Mouse (Mus musculus) stomach, postnatal 0 days (tissue): ENCODE results near the gene Atp13a2. TPM values are rescaled to one million over a fixed set of nuclear protein-coding genes. Genes with fewer than 3 reads are reported as not detected.

Source experiments
- ATAC-seq: fragments of 200-750 bp; cut with Nextera tagmentation; 2 replicates; pipeline ENCODE4 v1.8.0; 2017; ENCODE audit not compliant: low FRiP score, low TSS enrichment
- DNase-seq: peaks from one replicate; pipeline ENCODE4 v3.0.0-alpha.2; 2016; ENCODE audit warnings: low spot score
- H3K27ac ChIP-seq: fragments of 300-500 bp; sonication (generic); replicated peaks from 2 replicates; pipeline ENCODE4 v1.5.1; 2014; ENCODE audit warnings: mild to moderate bottlenecking, control low read depth
- H3K27me3 ChIP-seq: fragments of 300-500 bp; sonication (generic); 2 replicates; pipeline ENCODE4 v1.6.1; 2014; ENCODE audit warnings: low read length; ENCODE audit not compliant: control insufficient read depth, insufficient read depth
- H3K36me3 ChIP-seq: fragments of 300-500 bp; sonication (generic); 2 replicates; pipeline ENCODE4 v1.6.1; 2014; ENCODE audit warnings: low read length, mixed read lengths; ENCODE audit not compliant: control insufficient read depth, insufficient read depth
- H3K4me1 ChIP-seq: fragments of 300-500 bp; sonication (generic); replicated peaks from 2 replicates; pipeline ENCODE4 v1.6.1; 2014; ENCODE audit warnings: antibody characterized with exemption; ENCODE audit not compliant: control insufficient read depth, insufficient read depth
- H3K4me2 ChIP-seq: fragments of 300-500 bp; sonication (generic); replicated peaks from 2 replicates; pipeline ENCODE4 v1.6.1; 2014; ENCODE audit warnings: low read depth, mild to moderate bottlenecking, control low read depth, moderate library complexity
- H3K4me3 ChIP-seq: fragments of 300-500 bp; sonication (generic); 2 replicates; pipeline ENCODE4 v1.5.1; 2014; ENCODE audit warnings: low read depth, low read length, control low read depth
- H3K9ac ChIP-seq: fragments of 300-500 bp; sonication (generic); 2 replicates; pipeline ENCODE4 v1.6.1; 2014; ENCODE audit warnings: mild to moderate bottlenecking, low read length, control low read depth, mixed read lengths
- H3K9me3 ChIP-seq: fragments of 300-500 bp; sonication (generic); 2 replicates; pipeline ENCODE4 v1.6.1; 2016; ENCODE audit warnings: low read length; ENCODE audit not compliant: control insufficient read depth
- CTCF ChIP-seq: IDR thresholded peaks from 2 replicates; pipeline ENCODE4 v1.5.1; 2016; ENCODE audit warnings: antibody characterized with exemption, low read depth, mild to moderate bottlenecking, moderate library complexity
- EP300 ChIP-seq: optimal IDR thresholded peaks from 2 replicates; pipeline ENCODE3; 2016; ENCODE audit warnings: antibody characterized with exemption
- WGBS: fragments of 180-500 bp; shearing (Covaris S2); extraction: QIAGEN DNeasy Blood & Tissue Kit; methylation state at CpG from one replicate; pipeline ENCODE4 v1.1.7; 2014; 5-methylcytosine and 5-hydroxymethylcytosine counted together
- polyA plus RNA-seq: library from polyadenylated mRNA; unstranded; fragments of >200 nt; fragmentation: Nextera tagmentation; extraction: Ambion mirVana; gene quantifications from 2 replicates; pipeline ENCODE4 v1.2.1, GENCODE M21; 2015

Atp13a2 gene
- polyA plus RNA-seq, 1 experiment from 2014 or later = 14.4 TPM

GRCm38 (mm10) chr4:140986024-140986710, 506 bp upstream of the Atp13a2 start:
- ATAC-seq (no peak), DNase-seq (no peak)
- H3K9me3 ChIP-seq = no peaks in the 10 kb centered on the region
- no peaks in the 10 kb centered on the region for H3K27me3 ChIP-seq
- peak overlapping the region; percentile 88 for H3K4me2 ChIP-seq
- TF ChIP-seq EP300 (no peak), CTCF (peak; percentile 43)
- H3K27ac ChIP-seq = no peak overlapping the region
- H3K9ac ChIP-seq = peak overlapping the region; percentile 78; the same call in 1 of the 2 replicates
- peaks cover 7% of the 10 kb centered on the region for H3K4me1 ChIP-seq
- 34% methylated on average over 14 of the region's 15 CpGs for WGBS
- no peaks in the 10 kb centered on the region for H3K36me3 ChIP-seq
- peak overlapping the region; percentile 90 for H3K4me3 ChIP-seq

GRCm38 (mm10) chr4:140987476-140987875, 803 bp downstream of the Atp13a2 start:
- Histone ChIP-seq H3K9me3 (no peaks in the 10 kb centered on the region), H3K9ac (peak overlapping the region; percentile 78), H3K36me3 (no peaks in the 10 kb centered on the region; the same call in 1 of the 2 replicates), H3K4me3 (peak overlapping the region; percentile 90), H3K27ac (no peak overlapping the region), H3K27me3 (no peaks in the 10 kb centered on the region), H3K4me2 (peak overlapping the region; percentile 88), H3K4me1 (peaks cover 7% of the 10 kb centered on the region)
- ATAC-seq = no peak
- TF ChIP-seq CTCF (no peak), EP300 (no peak)
- no peak for DNase-seq
- WGBS = 28% methylated on average over 7 of the region's 7 CpGs

- peaks cover 7% of the 10 kb centered on the region for H3K4me1 ChIP-seq
- TF ChIP-seq CTCF (no peak), EP300 (no peak)
- no peaks in the 10 kb centered on the region for H3K9me3 ChIP-seq
- no peak overlapping the region for H3K4me2 ChIP-seq
- peaks cover 2% of the 10 kb centered on the region; the same call in 1 of the 2 replicates for H3K36me3 ChIP-seq
- no peaks in the 10 kb centered on the region for H3K27me3 ChIP-seq
- H3K27ac ChIP-seq = no peak overlapping the region
- no peak overlapping the region for H3K4me3 ChIP-seq
- ATAC-seq = no peak
- DNase-seq = no peak
- no peak overlapping the region for H3K9ac ChIP-seq
- 64% methylated on average over 7 of the region's 7 CpGs for WGBS
Observed at GRCm38 (mm10) chr4:140988706-140989290, 2.1 kb downstream of the Atp13a2 start.

GRCm38 (mm10) chr4:140989447-140989846, 2.8 kb downstream of the Atp13a2 start:
- WGBS = 83% methylated on average over 14 of the region's 14 CpGs
- DNase-seq = no peak
- no peak overlapping the region for H3K4me3 ChIP-seq

GRCm38 (mm10) chr4:140992215-140992614, 5.5 kb downstream of the Atp13a2 start:
- H3K36me3 ChIP-seq = peaks cover 9% of the 10 kb centered on the region; the same call in 1 of the 2 replicates
- no peak for TF ChIP-seq EP300
- no peak for TF ChIP-seq CTCF
- no peak overlapping the region for H3K9ac ChIP-seq
- no peaks in the 10 kb centered on the region for H3K27me3 ChIP-seq
- DNase-seq (no peak), ATAC-seq (no peak)
- no peak overlapping the region for H3K4me2 ChIP-seq
- no peaks in the 10 kb centered on the region for H3K9me3 ChIP-seq
- no peak overlapping the region for H3K27ac ChIP-seq
- H3K4me3 ChIP-seq = no peak overlapping the region
- peaks cover 5% of the 10 kb centered on the region for H3K4me1 ChIP-seq
- WGBS = 92% methylated on average over 20 of the region's 20 CpGs

More at GRCm38 (mm10) chr4:140989447-140989846, 2.8 kb downstream of the Atp13a2 start:
- Histone ChIP-seq H3K4me2 (no peak overlapping the region), H3K9ac (no peak overlapping the region), H3K9me3 (no peaks in the 10 kb centered on the region), H3K4me1 (peaks cover 7% of the 10 kb centered on the region), H3K27me3 (no peaks in the 10 kb centered on the region), H3K36me3 (peaks cover 2% of the 10 kb centered on the region; the same call in 1 of the 2 replicates), H3K27ac (no peak overlapping the region)
- TF ChIP-seq EP300 (no peak), CTCF (no peak)
- no peak for ATAC-seq

- ATAC-seq (no peak), DNase-seq (no peak)
- no peak for TF ChIP-seq EP300
- TF ChIP-seq CTCF = no peak
- Histone ChIP-seq H3K4me3 (no peak overlapping the region), H3K27ac (no peak overlapping the region), H3K9me3 (no peaks in the 10 kb centered on the region), H3K4me1 (no peaks in the 10 kb centered on the region), H3K36me3 (peaks cover 9% of the 10 kb centered on the region; the same call in 1 of the 2 replicates), H3K27me3 (no peaks in the 10 kb centered on the region), H3K9ac (no peak overlapping the region), H3K4me2 (no peak overlapping the region)
- 87% methylated on average over 6 of the region's 8 CpGs for WGBS
Observed at GRCm38 (mm10) chr4:140993846-140994245, 7.2 kb downstream of the Atp13a2 start.
